Mouse (Mus musculus) lung, adult 18-20 months (tissue): ENCODE results near the gene Samd10.

Experiments used
- DNase-seq, 2 experiments: peaks; one replicate each; pipeline ENCODE4 v3.0.0; 2022; ENCODE audit warnings: mixed read lengths in 2 of 2

Gene Samd10

GRCm38 (mm10) chr2:181591528-181592085 is 7.4 kb downstream of the Samd10 start, which contains the start of gene Prpf6:
Gene Prpf6, plus strand, starts transcription at chr2:181591868.
- no peak for DNase-seq

- DNase-seq = no peak
These were observed 8.5 kb downstream of the Samd10 start for GRCm38 (mm10) chr2:181590471-181590870.

GRCm38 (mm10) chr2:181589732-181590105 is 9.3 kb downstream of the Samd10 start:
- DNase-seq = no peak

GRCm38 (mm10) chr2:181589011-181589731 is 9.8 kb downstream of the Samd10 start:
- DNase-seq = no peak

- DNase-seq = no peak
These were observed 10.7 kb downstream of the Samd10 start for GRCm38 (mm10) chr2:181588229-181588780.

GRCm38 (mm10) chr2:181587796-181588195 is 11.2 kb downstream of the Samd10 start:
- no peak for DNase-seq

GRCm38 (mm10) chr2:181586124-181586523 is 12.9 kb downstream of the Samd10 start:
- DNase-seq = no peak

GRCm38 (mm10) chr2:181585506-181585905 is 13.5 kb downstream of the Samd10 start:
- no peak for DNase-seq

GRCm38 (mm10) chr2:181584411-181584942 is 14.5 kb downstream of the Samd10 start, which contains the start of gene Uckl1:
Gene Uckl1, minus strand, starts transcription at chr2:181584892.
- DNase-seq = no peak

- DNase-seq = no peak
These were observed 15.4 kb downstream of the Samd10 start for GRCm38 (mm10) chr2:181583460-181584257.

- no peak for DNase-seq
These were observed 16.1 kb downstream of the Samd10 start for GRCm38 (mm10) chr2:181582939-181583338.

- no peak for DNase-seq
These were observed 16.7 kb downstream of the Samd10 start for GRCm38 (mm10) chr2:181582358-181582757.

GRCm38 (mm10) chr2:181581402-181582120 is 17.5 kb downstream of the Samd10 start:
- DNase-seq = peak; percentile 87 to 89

- DNase-seq = peak; percentile 84 to 87
These were observed 18.0 kb downstream of the Samd10 start for GRCm38 (mm10) chr2:181581016-181581401.

- no peak for DNase-seq
These were observed 18.8 kb downstream of the Samd10 start for GRCm38 (mm10) chr2:181580131-181580772.

GRCm38 (mm10) chr2:181579681-181580080 is 19.3 kb downstream of the Samd10 start:
- no peak for DNase-seq

- no peak for DNase-seq
These were observed 20.0 kb downstream of the Samd10 start for GRCm38 (mm10) chr2:181578790-181579618.

GRCm38 (mm10) chr2:181577981-181578581 is 20.9 kb downstream of the Samd10 start:
- DNase-seq = no peak

- no peak for DNase-seq
These were observed 21.9 kb downstream of the Samd10 start for GRCm38 (mm10) chr2:181577126-181577525.

GRCm38 (mm10) chr2:181576613-181577012 is 22.4 kb downstream of the Samd10 start:
- no peak for DNase-seq
